Mouse (Mus musculus): Measurements from ENCODE around the gene Spata31d1b. TPM values are rescaled to one million over a fixed set of nuclear protein-coding genes. Genes with fewer than 3 reads are reported as not detected.

The Spata31d1b gene
- total RNA-seq, 2 experiments from 2014 or later: not detected

DNA sequence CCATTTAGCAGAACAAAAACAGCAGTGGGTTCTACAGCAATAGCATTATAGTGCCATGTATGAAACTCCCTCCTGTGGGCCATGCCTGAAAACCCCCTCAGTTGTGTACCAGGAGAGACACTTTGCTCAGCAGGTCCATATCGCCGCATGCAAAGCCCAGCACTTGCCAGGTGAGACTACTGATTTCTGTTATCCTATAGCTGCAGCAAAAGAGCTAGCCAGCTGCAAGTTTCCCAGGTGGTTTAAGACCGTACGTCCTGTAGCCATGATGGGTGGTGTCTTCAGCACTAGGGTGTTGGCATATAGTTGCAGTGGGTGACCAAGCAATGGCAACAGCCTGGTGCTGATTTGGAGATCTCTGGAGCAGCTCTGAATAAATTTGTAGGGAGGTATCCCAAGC lies 27.3 kb downstream of the Spata31d1b start:
- intact Hi-C loops (cut with DNase I; ENCODE audit: low total_unique reads): no loop called here
- DNase-seq: no peak

DNA sequence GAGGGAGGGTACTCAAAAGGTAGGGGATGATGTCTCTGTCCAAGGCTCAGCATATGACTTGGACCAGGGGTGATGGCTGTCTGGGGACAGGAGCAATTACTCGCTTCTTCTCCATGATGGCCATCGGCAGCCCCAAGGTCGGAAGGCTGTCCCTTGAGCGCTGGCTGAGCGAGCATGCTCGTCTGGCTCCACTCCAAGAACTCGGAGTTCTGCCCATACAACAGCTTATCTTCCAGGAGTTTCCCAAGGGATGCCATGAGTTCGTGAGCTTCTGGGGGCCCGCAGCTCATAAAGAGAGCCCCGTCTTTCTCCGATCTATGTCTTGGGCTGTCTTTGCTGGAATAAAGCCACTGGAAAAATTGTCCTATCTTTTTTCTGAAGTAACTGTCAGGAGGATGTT lies 29.0 kb downstream of the Spata31d1b start:
- DNase-seq: no peak
- intact Hi-C loops (cut with DNase I; ENCODE audit: low total_unique reads): no loop called here

DNA sequence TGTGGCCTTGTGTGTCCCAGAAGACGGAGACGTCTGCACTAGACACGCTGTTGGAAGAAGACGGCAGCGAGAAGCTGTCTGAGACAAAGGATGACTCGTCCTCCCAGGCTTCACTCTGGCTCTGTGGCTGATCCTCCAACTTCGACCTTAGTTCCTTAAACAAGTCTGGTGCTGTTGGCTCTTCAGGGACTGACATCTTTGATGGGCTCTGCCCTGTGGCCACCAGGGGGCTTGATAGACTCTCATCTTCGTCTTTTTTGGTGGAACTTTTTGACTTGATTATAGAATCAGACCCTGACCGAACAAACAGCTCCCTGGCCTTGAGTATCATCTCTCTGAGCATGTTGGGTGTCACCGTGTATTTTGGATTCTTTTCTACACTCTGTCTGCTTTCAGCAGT lies 29.6 kb downstream of the Spata31d1b start:
- DNase-seq: peak; percentile 18
- intact Hi-C loops (cut with DNase I; ENCODE audit: low total_unique reads): no loop called here

DNA sequence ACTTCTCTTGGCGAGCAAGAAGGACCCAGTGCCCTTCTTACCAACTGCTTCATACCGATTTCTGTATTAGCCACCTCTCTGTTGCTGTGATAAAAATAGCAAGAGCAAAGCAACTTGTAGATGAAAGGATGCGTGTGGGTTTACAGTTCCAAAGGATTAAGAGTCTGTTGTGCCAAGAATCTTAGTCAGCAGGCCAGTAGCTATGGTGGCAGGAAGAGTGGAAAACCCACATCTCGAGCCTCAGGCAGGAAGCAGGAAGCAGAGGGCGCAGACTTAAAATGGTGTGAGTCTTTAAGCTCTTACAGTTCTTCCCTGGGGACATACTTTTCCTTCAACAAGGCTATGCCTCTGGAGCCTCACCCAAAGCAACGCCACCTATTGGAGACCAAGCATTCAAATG lies 33.4 kb downstream of the Spata31d1b start:
- intact Hi-C loops (cut with DNase I; ENCODE audit: low total_unique reads): no loop called here
- no peak for DNase-seq

DNA sequence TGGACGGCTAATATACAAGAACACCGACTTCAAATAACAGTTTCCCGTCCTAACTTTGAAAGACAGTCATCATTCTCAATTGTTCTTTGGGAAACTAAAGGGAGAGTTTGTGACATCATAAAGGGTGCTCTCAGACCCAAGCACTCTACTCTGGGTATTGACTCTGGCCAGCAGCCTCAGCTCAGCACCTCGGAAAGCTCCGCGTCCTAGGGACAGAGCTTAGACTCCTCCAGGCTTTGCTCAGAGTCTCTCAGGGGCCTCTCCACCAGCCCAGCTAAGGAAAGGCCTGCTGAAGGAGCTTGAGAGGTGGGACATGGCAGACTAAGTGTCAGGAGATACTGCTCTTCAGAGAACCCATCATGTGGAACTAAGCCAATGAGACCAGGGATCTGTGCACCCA lies 34.1 kb downstream of the Spata31d1b start:
- DNase-seq: no peak
- intact Hi-C loops (cut with DNase I; ENCODE audit: low total_unique reads): no loop called here

DNA sequence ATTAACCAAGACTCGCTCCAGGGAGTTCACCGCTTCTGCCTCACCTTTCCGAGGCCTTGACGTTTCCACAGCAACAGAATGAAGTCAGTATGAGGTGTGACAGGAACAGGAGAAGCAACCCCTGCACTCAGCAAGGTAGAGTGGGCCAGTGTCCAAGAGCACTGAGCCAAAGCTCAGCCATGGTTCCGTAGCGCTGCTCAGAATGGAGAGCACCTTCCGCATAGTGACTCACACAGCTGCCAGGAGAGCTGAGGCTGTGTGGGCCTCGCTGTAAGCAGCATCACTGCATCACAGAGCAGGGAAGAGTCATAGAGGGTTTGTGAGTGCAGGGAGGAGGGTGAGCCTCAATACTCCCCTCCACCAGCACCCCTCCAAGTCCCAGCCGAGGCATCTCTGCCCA lies 34.6 kb downstream of the Spata31d1b start, which contains the start of gene 1700014D04Rik:
1700014D04Rik (minus strand) TSS at position 42 of the 400 bp plus-strand sequence.
- intact Hi-C loops (cut with DNase I; ENCODE audit: low total_unique reads): no loop called here
- no peak for DNase-seq

DNA sequence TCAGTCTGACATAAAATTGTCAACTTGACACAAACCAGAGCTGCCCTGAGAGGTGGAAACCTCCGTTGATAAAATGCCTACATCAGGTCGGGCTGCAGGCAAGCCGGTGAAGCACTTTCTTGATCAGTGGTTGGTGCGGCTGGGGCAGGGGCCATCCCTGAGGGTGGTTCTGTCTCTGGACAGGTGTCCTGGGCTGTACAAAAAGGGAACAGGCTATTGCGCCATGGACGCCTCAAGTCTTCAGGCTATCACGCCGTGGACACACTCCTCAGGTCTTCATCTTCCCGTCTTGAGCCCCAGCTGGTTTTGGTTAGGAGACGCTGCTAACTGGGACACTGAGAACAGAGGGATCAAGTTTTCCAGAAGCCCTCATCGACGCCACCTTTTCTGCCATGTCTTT lies 38.2 kb downstream of the Spata31d1b start:
- no peak for DNase-seq
- intact Hi-C loops (cut with DNase I; ENCODE audit: low total_unique reads): no loop called here

DNA sequence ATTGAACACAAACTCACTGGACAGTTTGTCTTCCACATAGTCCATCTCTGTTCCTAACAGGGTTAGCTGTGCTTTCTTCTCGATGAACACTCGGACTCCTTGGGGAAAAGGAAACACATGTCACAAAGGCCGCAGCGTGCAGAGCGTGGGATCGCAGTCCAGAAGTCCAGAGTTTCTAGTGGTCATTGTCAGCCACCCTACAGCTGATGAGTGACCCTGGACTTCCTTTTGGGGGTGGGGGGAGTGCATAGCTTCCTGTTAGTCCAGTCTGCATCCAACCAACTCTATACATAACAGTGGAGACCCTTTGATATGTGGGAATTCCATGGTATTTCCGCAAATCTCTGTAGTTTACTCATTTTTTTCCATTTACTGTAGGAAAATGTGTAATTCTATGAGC lies 44.8 kb downstream of the Spata31d1b start:
- DNase-seq: no peak
- intact Hi-C loops (cut with DNase I; ENCODE audit: low total_unique reads): no loop called here

DNA sequence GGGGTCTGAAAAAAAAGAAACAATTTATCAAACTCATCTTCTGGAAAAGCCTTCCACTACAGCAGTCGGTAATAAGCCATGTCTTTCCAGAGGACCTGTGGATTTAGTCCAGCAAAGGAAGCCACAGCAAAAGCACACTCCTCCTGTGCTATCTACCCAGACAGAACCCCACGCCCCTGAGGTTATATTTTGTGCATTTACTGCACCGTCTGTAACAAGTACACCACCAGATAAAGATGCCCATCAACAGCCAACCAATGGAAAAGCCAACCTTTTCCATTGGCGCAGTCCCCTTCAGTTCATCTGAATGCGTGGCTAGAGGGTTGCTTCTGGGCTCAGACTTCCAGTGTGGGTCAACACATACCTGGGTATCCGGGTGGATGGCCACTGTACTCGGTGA lies 50.7 kb downstream of the Spata31d1b start:
- no peak for DNase-seq

DNA sequence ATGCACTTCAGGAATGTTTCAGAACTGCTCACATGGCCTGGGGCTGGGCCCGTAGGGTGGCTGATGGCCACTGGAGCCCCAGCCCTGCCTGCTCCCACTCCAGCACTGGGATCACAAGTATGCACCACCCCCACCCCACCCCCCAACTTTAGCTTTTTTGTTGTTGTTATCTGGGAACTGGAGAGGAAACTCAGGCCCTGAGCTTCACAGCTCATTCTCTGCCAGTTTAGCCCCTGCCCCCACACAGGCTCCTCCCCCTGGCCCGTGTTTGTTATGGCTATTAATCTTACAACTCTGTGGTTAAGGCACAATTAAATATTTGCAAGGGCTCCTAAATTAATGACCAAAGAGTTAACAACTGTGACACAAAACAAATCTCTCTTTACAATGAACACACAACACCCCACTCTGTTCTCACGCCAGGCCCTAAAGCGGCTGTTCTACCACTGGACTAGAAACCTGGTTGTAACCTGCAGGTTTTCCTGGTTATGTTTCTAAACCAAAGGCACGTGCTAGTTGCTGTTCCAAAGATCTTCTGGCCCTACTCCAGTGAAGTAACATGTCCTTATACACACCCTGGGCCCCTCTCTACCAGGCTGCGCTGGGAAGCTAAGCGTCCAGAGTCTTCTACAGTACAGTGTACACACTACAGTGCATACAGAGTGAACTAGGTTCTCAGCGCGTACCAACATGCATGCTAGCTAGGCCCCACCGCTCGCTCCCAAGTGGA lies 54.9 kb downstream of the Spata31d1b start:
- DNase-seq: no peak
- intact Hi-C loops (cut with DNase I; ENCODE audit: low total_unique reads): no loop called here

More for the DNA sequence above, 50.7 kb downstream of the Spata31d1b start:
- intact Hi-C loops (cut with DNase I; ENCODE audit: low total_unique reads): no loop called here

DNA sequence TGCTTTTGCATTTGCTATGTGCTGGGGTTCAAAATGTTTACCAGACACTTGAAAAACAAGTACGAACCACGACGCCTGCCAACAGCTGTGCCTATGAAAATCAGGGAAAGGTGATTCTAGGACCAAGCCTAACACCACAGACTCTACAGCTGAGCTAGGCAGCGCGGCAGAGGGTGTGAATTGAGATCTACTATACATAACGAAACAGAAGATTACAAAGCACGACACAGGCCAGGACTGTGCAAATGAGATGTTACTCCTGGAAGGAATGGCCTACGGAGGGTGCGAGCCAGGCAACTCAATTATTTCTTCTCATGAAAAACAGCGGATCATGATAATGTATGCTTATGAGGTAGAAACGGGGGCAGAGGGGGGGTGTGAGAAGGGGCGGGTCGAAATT lies 56.4 kb downstream of the Spata31d1b start:
- no peak for DNase-seq

More for the DNA sequence above, 56.4 kb downstream of the Spata31d1b start:
- intact Hi-C loops (cut with DNase I; ENCODE audit: low total_unique reads): no loop called here

Other genes with a start within 250 kb of the Spata31d1b start
- 10 to 100 TPM; 37.4 to 38.7 TPM for gene Agtpbp1, start 127.1 kb upstream of the Spata31d1b start, total RNA-seq (2021)
- gene Naa35, start 127.0 kb upstream of the Spata31d1b start, total RNA-seq (2021): 10 to 100 TPM; 25.2 to 26.4 TPM
- gene Golm1, start 36.5 kb upstream of the Spata31d1b start, total RNA-seq (2021): 10 to 100 TPM in 1 of 2 experiments, 1 to 10 TPM in 1; 9.3 to 10.1 TPM
- not detected for gene 4921517D22Rik, start 18.2 kb upstream of the Spata31d1b start, total RNA-seq (2021)
- gene Spata31d1a, start 2.0 kb upstream of the Spata31d1b start, total RNA-seq (2021): not detected
- not detected for gene Spata31d1d, start 19.5 kb downstream of the Spata31d1b start, total RNA-seq (2021)
- gene 1700014D04Rik, start 34.5 kb downstream of the Spata31d1b start, total RNA-seq (2021): not detected
- 100 to 1,000 TPM; 107 to 121 TPM for gene Isca1, start 57.5 kb downstream of the Spata31d1b start, total RNA-seq (2021)
- not detected for gene Gm49354, start 70.0 kb downstream of the Spata31d1b start, total RNA-seq (2021)
- 10 to 100 TPM; 37.3 to 41.5 TPM for gene Tut7, start 110.9 kb downstream of the Spata31d1b start, total RNA-seq (2021)

All from gastrocnemius, postnatal 14 days (tissue).